Mouse (Mus musculus) testis, adult 2 months (tissue): Measurements from ENCODE around the gene Uprt. TPM values are rescaled to one million over a fixed set of nuclear protein-coding genes. Genes with fewer than 3 reads are reported as not detected.

Experiments
- H3K27ac ChIP-seq: fragments of 200-500 bp; 2 replicates; pipeline ENCODE4 v1.5.1; 2012; ENCODE audit warnings: low read depth, low read length; ENCODE audit not compliant: control insufficient read depth, insufficient read depth
- H3K27me3 ChIP-seq: fragments of 200-500 bp; 2 replicates; pipeline ENCODE4 v1.6.1; 2012; ENCODE audit warnings: mild to moderate bottlenecking, low read length, moderate library complexity; ENCODE audit not compliant: control insufficient read depth, insufficient read depth
- H3K36me3 ChIP-seq: fragments of 200-500 bp; 2 replicates; pipeline ENCODE4 v1.6.1; 2012; ENCODE audit warnings: mild to moderate bottlenecking, low read length; ENCODE audit not compliant: control insufficient read depth, insufficient read depth
- H3K4me1 ChIP-seq: fragments of 200-500 bp; 2 replicates; pipeline ENCODE4 v1.6.1; 2012; ENCODE audit warnings: low read length; ENCODE audit not compliant: control insufficient read depth, insufficient read depth
- H3K4me3 ChIP-seq: fragments of 200-500 bp; 2 replicates; pipeline ENCODE4 v1.5.1; 2012; ENCODE audit warnings: low read depth, mild to moderate bottlenecking, low read length, moderate library complexity, mixed read lengths; ENCODE audit not compliant: control insufficient read depth
- CTCF ChIP-seq: fragments of 200-500 bp; IDR thresholded peaks from 2 replicates; pipeline ENCODE4 v1.5.1; 2012; ENCODE audit warnings: low read depth, mild to moderate bottlenecking, inconsistent platforms, low read length, moderate library complexity; ENCODE audit not compliant: control insufficient read depth, insufficient read depth, insufficient replicate concordance
- POLR2A ChIP-seq: fragments of 200-500 bp; IDR thresholded peaks from 2 replicates; pipeline ENCODE4 v1.6.1; 2012; ENCODE audit warnings: low read depth, mild to moderate bottlenecking, inconsistent platforms, low read length, moderate library complexity; ENCODE audit not compliant: control insufficient read depth
- polyA plus RNA-seq: library from polyadenylated mRNA; depleted of rRNA; stranded (reverse); fragments of >200 nt; gene quantifications from 2 replicates; pipeline ENCODE4 v1.2.3, GENCODE M21; 2012; rRNA removed

The Uprt gene
- polyA plus RNA-seq, 1 experiment: 0.31 TPM

DNA sequence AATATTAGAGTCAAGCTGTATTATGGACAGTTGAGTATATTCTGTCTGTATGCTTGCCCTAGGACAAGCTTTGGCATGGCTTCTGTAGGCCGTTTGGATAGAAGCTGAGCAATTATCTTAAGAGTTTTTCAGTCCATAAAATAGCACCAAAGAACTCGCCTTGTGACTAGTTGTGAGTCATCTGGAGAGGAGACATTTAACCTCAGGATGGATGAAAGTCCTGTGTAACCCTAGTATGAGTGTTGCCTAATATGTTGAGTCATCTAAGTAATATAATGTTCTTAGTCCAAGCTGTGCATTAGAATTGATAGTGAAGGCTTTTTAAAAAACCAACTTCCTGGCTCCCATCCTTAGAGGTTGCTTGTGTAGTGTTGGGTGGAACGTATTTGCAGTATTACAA lies 5.4 kb downstream of the Uprt start:
- TF ChIP-seq CTCF (no peak), POLR2A (no peak)
- Histone ChIP-seq H3K27ac (no peak overlapping the region), H3K36me3 (no peaks in the 10 kb centered on the region), H3K4me1 (peaks cover under 1% of the 10 kb centered on the region; the same call in 1 of the 2 replicates), H3K4me3 (no peak overlapping the region), H3K27me3 (no peaks in the 10 kb centered on the region)

DNA sequence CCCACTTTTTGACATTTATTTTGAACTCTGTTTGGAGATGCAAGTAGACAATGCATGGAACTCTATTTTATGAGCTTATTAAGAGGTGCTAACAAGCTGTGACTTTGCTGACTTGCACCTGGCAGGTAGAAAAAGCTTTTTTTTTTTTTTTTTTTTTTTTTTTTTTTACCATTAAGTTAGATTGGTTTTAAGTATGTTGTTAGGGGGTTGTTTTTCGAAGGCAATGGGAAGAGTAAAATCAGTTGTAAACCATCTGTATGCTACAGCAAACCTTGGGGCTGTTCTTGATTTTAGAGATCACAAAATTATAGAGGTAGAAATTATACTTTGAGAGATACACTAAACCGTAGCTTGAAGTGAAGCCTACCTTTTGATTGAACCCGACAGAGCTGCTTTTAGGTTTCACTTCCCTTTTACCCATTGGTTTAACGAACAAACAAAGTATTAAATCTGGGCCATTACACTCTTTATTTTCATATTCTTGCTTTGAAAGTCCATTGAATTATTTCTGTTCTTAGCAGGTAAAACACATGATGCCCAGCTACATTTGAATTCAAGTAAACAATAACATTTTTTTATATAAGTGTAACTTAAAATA lies 6.4 kb downstream of the Uprt start:
- Histone ChIP-seq H3K4me3 (no peak overlapping the region), H3K27me3 (no peaks in the 10 kb centered on the region), H3K27ac (no peak overlapping the region), H3K4me1 (no peaks in the 10 kb centered on the region), H3K36me3 (no peaks in the 10 kb centered on the region)
- TF ChIP-seq CTCF (no peak), POLR2A (no peak)

DNA sequence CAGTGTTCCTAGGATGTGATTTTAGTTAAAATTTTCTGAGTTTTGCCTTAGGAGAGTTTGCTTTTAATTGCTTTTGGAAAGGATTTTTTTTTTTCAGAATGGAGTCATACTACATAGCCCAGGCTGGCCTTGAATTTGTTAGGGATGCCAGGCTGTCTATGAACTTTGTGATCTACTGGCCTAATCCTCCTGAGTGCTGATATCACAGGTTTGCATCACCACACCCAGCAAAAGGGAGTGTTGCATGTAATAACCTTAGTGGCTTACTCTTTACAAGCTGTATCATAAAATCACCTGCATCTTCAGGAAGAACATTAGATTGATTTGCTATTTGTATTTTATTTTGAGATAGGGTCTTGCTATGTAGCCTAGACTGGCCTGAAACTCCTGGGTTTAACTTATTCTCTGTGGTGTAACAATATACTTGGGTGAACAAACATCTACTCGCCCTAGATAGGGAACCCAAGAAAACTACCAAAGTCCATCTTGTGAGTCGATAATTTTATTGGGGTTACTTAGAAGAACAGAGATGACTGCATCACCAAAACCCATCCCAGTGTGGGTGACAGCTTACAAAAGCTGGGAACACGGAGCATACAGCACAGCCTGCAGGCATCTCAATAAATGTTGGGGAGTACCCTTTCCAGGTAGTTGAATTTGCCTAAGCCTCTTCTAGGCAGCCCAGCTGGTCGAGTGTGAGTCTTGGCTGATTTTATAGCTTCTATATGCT lies 7.2 kb downstream of the Uprt start:
- no peak overlapping the region for H3K27ac ChIP-seq
- no peaks in the 10 kb centered on the region for H3K4me1 ChIP-seq
- TF ChIP-seq CTCF: no peak
- TF ChIP-seq POLR2A: no peak
- H3K4me3 ChIP-seq: no peak overlapping the region
- no peaks in the 10 kb centered on the region for H3K36me3 ChIP-seq
- no peaks in the 10 kb centered on the region for H3K27me3 ChIP-seq

DNA sequence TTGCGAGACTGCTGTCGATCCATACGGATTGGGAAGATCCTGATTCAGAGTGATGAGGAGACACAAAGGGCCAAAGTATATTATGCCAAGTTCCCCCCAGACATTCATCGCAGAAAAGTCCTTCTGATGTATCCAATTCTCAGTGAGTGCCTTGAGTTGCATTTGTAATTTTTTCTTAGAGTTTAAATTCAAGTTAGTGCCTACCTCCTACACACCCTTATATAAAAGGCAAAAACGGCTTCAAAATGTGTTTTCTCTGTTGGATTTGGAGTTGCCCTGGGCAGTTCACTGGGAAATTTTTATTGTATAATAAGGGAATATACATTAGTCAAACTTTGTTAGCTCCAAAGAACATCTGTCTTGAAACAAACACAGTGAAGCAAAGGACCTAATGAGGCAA lies 19.1 kb downstream of the Uprt start:
- TF ChIP-seq POLR2A (no peak), CTCF (no peak)
- H3K27me3 ChIP-seq: no peaks in the 10 kb centered on the region

DNA sequence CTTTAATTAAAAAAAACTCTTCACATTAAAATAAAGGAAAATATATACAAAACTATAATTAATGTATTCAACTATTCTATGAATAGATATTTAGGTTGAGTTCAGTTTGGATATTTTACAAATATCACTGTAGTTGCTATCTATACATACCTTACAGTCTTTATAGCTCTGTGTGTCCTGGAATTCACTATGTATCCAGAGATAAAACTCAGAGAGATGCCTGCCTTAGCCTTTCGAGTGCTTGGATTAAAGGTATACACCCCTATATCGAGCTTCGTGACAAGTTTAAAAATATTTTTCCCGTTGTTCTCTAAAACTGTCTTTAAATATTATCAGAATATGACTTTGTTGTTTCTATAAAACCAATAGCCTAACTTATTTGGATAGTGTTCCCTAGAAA lies 60.0 kb downstream of the Uprt start:
- Histone ChIP-seq H3K4me3 (no peak overlapping the region), H3K36me3 (no peaks in the 10 kb centered on the region), H3K4me1 (no peaks in the 10 kb centered on the region), H3K27ac (no peak overlapping the region), H3K27me3 (no peaks in the 10 kb centered on the region)
- no peak for TF ChIP-seq POLR2A
- TF ChIP-seq CTCF: no peak

More for the DNA sequence above, 19.1 kb downstream of the Uprt start:
- no peaks in the 10 kb centered on the region for H3K4me1 ChIP-seq
- H3K4me3 ChIP-seq: no peak overlapping the region
- no peak overlapping the region for H3K27ac ChIP-seq
- no peaks in the 10 kb centered on the region for H3K36me3 ChIP-seq

DNA sequence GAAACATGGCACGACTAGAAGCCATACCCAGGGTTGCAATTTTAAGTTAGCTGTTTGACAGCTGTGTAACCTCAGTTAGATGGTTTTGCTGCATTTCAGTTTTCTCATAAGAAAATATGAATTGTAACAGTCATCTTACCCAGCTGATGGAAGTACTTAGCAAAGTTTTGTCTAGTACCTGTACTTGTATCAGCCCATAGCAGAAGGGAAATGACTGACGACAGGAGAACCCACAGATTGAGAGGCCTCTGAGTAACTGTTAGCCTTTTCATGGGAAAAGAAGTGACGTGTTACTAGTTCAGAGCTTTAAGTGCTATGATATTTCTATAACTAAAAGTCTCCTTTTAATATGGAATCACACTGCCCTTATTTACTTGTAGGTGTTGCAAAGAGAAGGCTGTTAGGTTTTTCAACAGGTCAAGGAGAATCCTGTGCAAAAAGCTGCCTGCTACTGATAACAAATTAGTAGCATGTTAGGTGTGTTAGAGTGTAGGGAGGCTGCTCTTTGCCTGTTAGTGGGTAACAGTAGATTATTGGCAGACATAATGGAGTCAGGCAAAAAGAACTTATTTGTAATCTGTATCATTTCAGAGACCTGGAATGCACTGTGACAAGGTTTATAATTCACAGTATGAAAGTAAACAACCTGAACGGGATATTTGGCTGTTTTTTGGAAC lies 61.4 kb downstream of the Uprt start:
- Histone ChIP-seq H3K4me3 (no peak overlapping the region), H3K27me3 (no peaks in the 10 kb centered on the region), H3K36me3 (no peaks in the 10 kb centered on the region), H3K27ac (no peak overlapping the region), H3K4me1 (no peaks in the 10 kb centered on the region)
- TF ChIP-seq CTCF: no peak
- TF ChIP-seq POLR2A: no peak

DNA sequence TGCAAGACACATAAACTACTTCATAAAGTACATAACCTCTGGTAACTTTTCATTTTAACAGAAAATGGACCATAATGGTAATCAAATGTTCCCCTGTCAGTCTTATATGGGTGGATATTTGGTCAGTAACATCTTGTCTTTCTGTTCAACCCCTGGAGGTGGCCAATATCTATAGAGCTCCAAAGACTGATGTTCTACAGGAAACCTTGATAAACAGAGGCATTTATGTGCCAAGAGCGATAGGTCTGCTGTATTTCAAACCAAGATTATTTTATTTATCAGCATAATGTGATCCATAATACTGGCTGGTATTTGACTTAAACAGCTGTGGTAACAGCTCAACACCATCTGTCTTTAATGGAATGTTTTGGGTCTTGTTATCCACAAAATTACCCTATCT lies 62.7 kb downstream of the Uprt start:
- no peak overlapping the region for H3K27ac ChIP-seq
- TF ChIP-seq CTCF: no peak
- no peak for TF ChIP-seq POLR2A
- no peaks in the 10 kb centered on the region for H3K4me1 ChIP-seq
- H3K4me3 ChIP-seq: no peak overlapping the region
- H3K36me3 ChIP-seq: no peaks in the 10 kb centered on the region
- H3K27me3 ChIP-seq: no peaks in the 10 kb centered on the region

Other genes starting within 250 kb of the Uprt start
- gene Abcb7, start 69.0 kb upstream of the Uprt start, polyA plus RNA-seq: 0.41 and 0.45 TPM in 2 replicates
- gene Zdhhc15, start 188.2 kb downstream of the Uprt start, polyA plus RNA-seq: 0.13 and 0.15 TPM in 2 replicates